Mouse (Mus musculus) forebrain, embryonic 15.5 days (tissue): ENCODE measurements at regions not wholly inside any gene's neighbourhood (a gene's known extent, or its start where the extent isn't known, plus 50 kb on each side); places are given as distances from the start of the nearest gene placed in this dataset.

Experiments used
- ATAC-seq: fragments of 200-750 bp; cut with Nextera tagmentation; replicated peaks from 2 replicates; pipeline ENCODE4 v1.8.0; 2017; ENCODE audit warnings: mild to moderate bottlenecking, moderate TSS enrichment, moderate library complexity
- H3K27ac ChIP-seq: fragments of 300-500 bp; sonication (generic); replicated peaks from 2 replicates; pipeline ENCODE4 v1.5.1; 2015; ENCODE audit warnings: mild to moderate bottlenecking, inconsistent platforms
- H3K27me3 ChIP-seq: fragments of 300-500 bp; sonication (generic); 2 replicates; pipeline ENCODE4 v1.6.1; 2015; ENCODE audit warnings: inconsistent platforms
- H3K36me3 ChIP-seq: fragments of 300-500 bp; sonication (generic); 2 replicates; pipeline ENCODE4 v1.6.1; 2015; ENCODE audit warnings: mild to moderate bottlenecking, inconsistent platforms
- H3K4me1 ChIP-seq: fragments of 300-500 bp; sonication (generic); 2 replicates; pipeline ENCODE4 v1.6.1; 2015; ENCODE audit warnings: inconsistent platforms
- H3K4me2 ChIP-seq: fragments of 300-500 bp; sonication (generic); replicated peaks from 2 replicates; pipeline ENCODE4 v1.6.1; 2015; ENCODE audit warnings: mild to moderate bottlenecking, inconsistent platforms
- H3K4me3 ChIP-seq: fragments of 300-500 bp; sonication (generic); 2 replicates; pipeline ENCODE4 v1.5.1; 2015; ENCODE audit warnings: mild to moderate bottlenecking, inconsistent platforms
- H3K9ac ChIP-seq: fragments of 300-500 bp; sonication (generic); replicated peaks from 2 replicates; pipeline ENCODE4 v1.6.1; 2015; ENCODE audit warnings: mild to moderate bottlenecking, inconsistent platforms
- H3K9me3 ChIP-seq: fragments of 300-500 bp; sonication (generic); 2 replicates; pipeline ENCODE4 v1.6.1; 2016; ENCODE audit warnings: inconsistent platforms
- WGBS: fragments of 180-500 bp; shearing (Covaris S2); methylation state at CpG from one replicate; pipeline ENCODE4 v1.1.7; 2015; ENCODE audit warnings: mixed read lengths; 5-methylcytosine and 5-hydroxymethylcytosine counted together

- no peak for ATAC-seq
- Histone ChIP-seq H3K4me3 (no peak overlapping the region), H3K27ac (no peak overlapping the region), H3K4me1 (no peaks in the 10 kb centered on the region), H3K27me3 (no peaks in the 10 kb centered on the region), H3K36me3 (no peaks in the 10 kb centered on the region), H3K9me3 (no peaks in the 10 kb centered on the region), H3K9ac (no peak overlapping the region), H3K4me2 (no peak overlapping the region)
- over 99% methylated on average over 2 of the region's 2 CpGs for WGBS
These were observed 98.7 kb upstream of the Cul1 start for GRCm38 (mm10) chr6:47354515-47354914.

GRCm38 (mm10) chr6:47355500-47355899 lies 97.7 kb upstream of the Cul1 start:
- Histone ChIP-seq H3K27ac (no peak overlapping the region), H3K4me1 (no peaks in the 10 kb centered on the region), H3K36me3 (no peaks in the 10 kb centered on the region), H3K9ac (no peak overlapping the region), H3K4me2 (no peak overlapping the region), H3K4me3 (no peak overlapping the region), H3K9me3 (no peaks in the 10 kb centered on the region), H3K27me3 (no peaks in the 10 kb centered on the region)
- 90% methylated on average over 7 of the region's 7 CpGs for WGBS
- ATAC-seq, result no peak

- Histone ChIP-seq H3K4me1 (no peaks in the 10 kb centered on the region), H3K36me3 (no peaks in the 10 kb centered on the region), H3K9me3 (no peaks in the 10 kb centered on the region), H3K4me3 (no peak overlapping the region), H3K27ac (no peak overlapping the region), H3K27me3 (no peaks in the 10 kb centered on the region), H3K4me2 (no peak overlapping the region), H3K9ac (no peak overlapping the region)
- no peak for ATAC-seq
- 79% methylated on average over 7 of the region's 7 CpGs for WGBS
These were observed 96.7 kb upstream of the Cul1 start for GRCm38 (mm10) chr6:47356500-47356899.

GRCm38 (mm10) chr6:47358686-47359085 lies 94.5 kb upstream of the Cul1 start:
- Histone ChIP-seq H3K4me1 (no peaks in the 10 kb centered on the region), H3K27ac (0 out of 2 replicates have a peak overlapping the region, but pooled peaks have one; percentile 38), H3K9me3 (no peaks in the 10 kb centered on the region), H3K36me3 (no peaks in the 10 kb centered on the region), H3K4me2 (no peak overlapping the region), H3K9ac (no peak overlapping the region), H3K27me3 (no peaks in the 10 kb centered on the region), H3K4me3 (no peak overlapping the region)
- ATAC-seq, result no peak
- 34% methylated on average over 2 of the region's 2 CpGs for WGBS

- no peaks in the 10 kb centered on the region for H3K36me3 ChIP-seq
- H3K27ac ChIP-seq, result no peak overlapping the region
- no peak overlapping the region for H3K9ac ChIP-seq
- H3K4me1 ChIP-seq, result peaks cover 18% of the 10 kb centered on the region
- no peaks in the 10 kb centered on the region for H3K9me3 ChIP-seq
- 89% methylated on average over 1 of the region's 1 CpGs for WGBS
- H3K4me2 ChIP-seq, result no peak overlapping the region
- no peak for ATAC-seq
- H3K27me3 ChIP-seq, result no peaks in the 10 kb centered on the region
- no peak overlapping the region for H3K4me3 ChIP-seq
These were observed 89.2 kb upstream of the Cul1 start for GRCm38 (mm10) chr6:47364002-47364401.

GRCm38 (mm10) chr6:47364556-47364955 lies 88.6 kb upstream of the Cul1 start:
- no peak for ATAC-seq

GRCm38 (mm10) chr6:47365651-47366645 lies 87.2 kb upstream of the Cul1 start:
- no peak overlapping the region for H3K9ac ChIP-seq
- H3K4me1 ChIP-seq, result peaks cover 18% of the 10 kb centered on the region
- 55% methylated on average over 5 of the region's 5 CpGs for WGBS
- no peak overlapping the region for H3K4me3 ChIP-seq
- H3K36me3 ChIP-seq, result no peaks in the 10 kb centered on the region
- peak overlapping the region; percentile 83 for H3K27ac ChIP-seq
- peak; percentile 17; the same call in 1 of the 2 replicates for ATAC-seq
- H3K4me2 ChIP-seq, result no peak overlapping the region
- no peaks in the 10 kb centered on the region for H3K27me3 ChIP-seq
- H3K9me3 ChIP-seq, result no peaks in the 10 kb centered on the region

More at GRCm38 (mm10) chr6:47364556-47364955, 88.6 kb upstream of the Cul1 start:
- no peak overlapping the region for H3K4me3 ChIP-seq
- no peaks in the 10 kb centered on the region for H3K36me3 ChIP-seq
- H3K9me3 ChIP-seq, result no peaks in the 10 kb centered on the region
- H3K9ac ChIP-seq, result no peak overlapping the region
- H3K27ac ChIP-seq, result no peak overlapping the region
- no peaks in the 10 kb centered on the region for H3K27me3 ChIP-seq
- peaks cover 18% of the 10 kb centered on the region for H3K4me1 ChIP-seq
- H3K4me2 ChIP-seq, result no peak overlapping the region
- 83% methylated on average over 2 of the region's 2 CpGs for whole genome bisulfite sequencing

- Histone ChIP-seq H3K27ac (peak overlapping the region; percentile 83), H3K36me3 (no peaks in the 10 kb centered on the region), H3K9me3 (no peaks in the 10 kb centered on the region), H3K4me2 (no peak overlapping the region), H3K27me3 (no peaks in the 10 kb centered on the region), H3K9ac (no peak overlapping the region), H3K4me1 (peaks cover 18% of the 10 kb centered on the region), H3K4me3 (no peak overlapping the region)
- ATAC-seq, result peak; percentile 91
- WGBS, result 0% methylated on average over 2 of the region's 2 CpGs
These were observed 85.7 kb upstream of the Cul1 start for GRCm38 (mm10) chr6:47367461-47367860.

GRCm38 (mm10) chr6:47375705-47376104 lies 77.5 kb upstream of the Cul1 start:
- H3K27me3 ChIP-seq, result no peaks in the 10 kb centered on the region
- H3K4me2 ChIP-seq, result no peak overlapping the region
- no peak overlapping the region for H3K4me3 ChIP-seq
- no peaks in the 10 kb centered on the region for H3K36me3 ChIP-seq
- H3K9ac ChIP-seq, result no peak overlapping the region
- no peak for ATAC-seq
- no peaks in the 10 kb centered on the region for H3K9me3 ChIP-seq
- H3K4me1 ChIP-seq, result no peaks in the 10 kb centered on the region
- no peak overlapping the region for H3K27ac ChIP-seq
- 89% methylated on average over 4 of the region's 4 CpGs for WGBS

GRCm38 (mm10) chr6:47381451-47381850 lies 71.7 kb upstream of the Cul1 start:
- WGBS, result 81% methylated on average over 2 of the region's 2 CpGs
- Histone ChIP-seq H3K9me3 (no peaks in the 10 kb centered on the region), H3K4me1 (no peaks in the 10 kb centered on the region), H3K4me3 (no peak overlapping the region), H3K4me2 (no peak overlapping the region), H3K27ac (no peak overlapping the region), H3K27me3 (no peaks in the 10 kb centered on the region), H3K36me3 (no peaks in the 10 kb centered on the region), H3K9ac (no peak overlapping the region)
- ATAC-seq, result no peak

GRCm38 (mm10) chr6:47386550-47386949 lies 66.6 kb upstream of the Cul1 start:
- ATAC-seq, result no peak
- peaks cover 25% of the 10 kb centered on the region for H3K4me1 ChIP-seq
- no peak overlapping the region for H3K4me2 ChIP-seq
- H3K27me3 ChIP-seq, result no peaks in the 10 kb centered on the region
- no peaks in the 10 kb centered on the region for H3K36me3 ChIP-seq
- H3K9ac ChIP-seq, result no peak overlapping the region
- H3K4me3 ChIP-seq, result no peak overlapping the region
- no peak overlapping the region for H3K27ac ChIP-seq
- H3K9me3 ChIP-seq, result no peaks in the 10 kb centered on the region

GRCm38 (mm10) chr6:47389908-47390307 lies 63.3 kb upstream of the Cul1 start:
- Histone ChIP-seq H3K27me3 (no peaks in the 10 kb centered on the region), H3K4me3 (no peak overlapping the region), H3K9me3 (no peaks in the 10 kb centered on the region), H3K27ac (peak overlapping the region; percentile 82), H3K4me1 (peaks cover 25% of the 10 kb centered on the region), H3K9ac (no peak overlapping the region), H3K4me2 (no peak overlapping the region), H3K36me3 (no peaks in the 10 kb centered on the region)
- ATAC-seq, result peak; percentile 60; the same call in 1 of the 2 replicates
- WGBS, result 19% methylated on average over 4 of the region's 4 CpGs
